Mouse (Mus musculus) forebrain, embryonic 11.5 days (tissue): Measurements from ENCODE around the gene Nmrk2. TPM values are rescaled to one million over a fixed set of nuclear protein-coding genes. Genes with fewer than 3 reads are reported as not detected.

Source experiments
- ATAC-seq: fragments of 200-750 bp; cut with Nextera tagmentation; replicated peaks from 2 replicates; pipeline ENCODE4 v1.8.0; 2017; ENCODE audit warnings: moderate TSS enrichment; ENCODE audit not compliant: low FRiP score
- DNase-seq: peaks from one replicate; pipeline ENCODE4 v3.0.0-alpha.2; 2017; ENCODE audit warnings: low spot score
- H3K27ac ChIP-seq: fragments of 300-500 bp; sonication (generic); 2 replicates; pipeline ENCODE4 v1.5.1; 2014; ENCODE audit warnings: low read depth, low read length
- H3K27me3 ChIP-seq: fragments of 300-500 bp; sonication (generic); 2 replicates; pipeline ENCODE4 v1.6.1; 2014; ENCODE audit warnings: mild to moderate bottlenecking, low read length, mixed read lengths; ENCODE audit not compliant: control insufficient read depth, insufficient read depth
- H3K36me3 ChIP-seq: fragments of 300-500 bp; sonication (generic); 2 replicates; pipeline ENCODE4 v1.6.1; 2014; ENCODE audit warnings: mild to moderate bottlenecking, low read length, moderate library complexity, mixed read lengths; ENCODE audit not compliant: control insufficient read depth, insufficient read depth
- H3K4me1 ChIP-seq: fragments of 300-500 bp; sonication (generic); replicated peaks from 2 replicates; pipeline ENCODE4 v1.6.1; 2014; ENCODE audit warnings: low read length, mixed read lengths; ENCODE audit not compliant: control insufficient read depth, insufficient read depth
- H3K4me2 ChIP-seq: fragments of 300-500 bp; sonication (generic); 2 replicates; pipeline ENCODE4 v1.6.1; 2014; ENCODE audit warnings: low read depth, mild to moderate bottlenecking, low read length, moderate library complexity, mixed read lengths; ENCODE audit not compliant: severe bottlenecking
- H3K4me3 ChIP-seq: fragments of 300-500 bp; sonication (generic); 2 replicates; pipeline ENCODE4 v1.5.1; 2014; ENCODE audit warnings: low read depth, low read length
- H3K9ac ChIP-seq: fragments of 300-500 bp; sonication (generic); 2 replicates; pipeline ENCODE4 v1.6.1; 2014; ENCODE audit warnings: low read length
- H3K9me3 ChIP-seq: fragments of 300-500 bp; sonication (generic); 2 replicates; pipeline ENCODE4 v1.6.1; 2016; ENCODE audit warnings: low read length, mixed read lengths; ENCODE audit not compliant: control insufficient read depth
- WGBS: fragments of 180-500 bp; shearing (Covaris S2); extraction: QIAGEN DNeasy Blood & Tissue Kit; methylation state at CpG from one replicate; pipeline ENCODE4 v1.1.7; 2014; 5-methylcytosine and 5-hydroxymethylcytosine counted together
- polyA plus RNA-seq: library from polyadenylated mRNA; unstranded; fragments of >200 nt; fragmentation: Nextera tagmentation; extraction: Ambion mirVana; gene quantifications from 2 replicates; pipeline ENCODE4 v1.2.1, GENCODE M21; 2014

Gene Nmrk2
- not detected in 2 replicates for polyA plus RNA-seq

DNA sequence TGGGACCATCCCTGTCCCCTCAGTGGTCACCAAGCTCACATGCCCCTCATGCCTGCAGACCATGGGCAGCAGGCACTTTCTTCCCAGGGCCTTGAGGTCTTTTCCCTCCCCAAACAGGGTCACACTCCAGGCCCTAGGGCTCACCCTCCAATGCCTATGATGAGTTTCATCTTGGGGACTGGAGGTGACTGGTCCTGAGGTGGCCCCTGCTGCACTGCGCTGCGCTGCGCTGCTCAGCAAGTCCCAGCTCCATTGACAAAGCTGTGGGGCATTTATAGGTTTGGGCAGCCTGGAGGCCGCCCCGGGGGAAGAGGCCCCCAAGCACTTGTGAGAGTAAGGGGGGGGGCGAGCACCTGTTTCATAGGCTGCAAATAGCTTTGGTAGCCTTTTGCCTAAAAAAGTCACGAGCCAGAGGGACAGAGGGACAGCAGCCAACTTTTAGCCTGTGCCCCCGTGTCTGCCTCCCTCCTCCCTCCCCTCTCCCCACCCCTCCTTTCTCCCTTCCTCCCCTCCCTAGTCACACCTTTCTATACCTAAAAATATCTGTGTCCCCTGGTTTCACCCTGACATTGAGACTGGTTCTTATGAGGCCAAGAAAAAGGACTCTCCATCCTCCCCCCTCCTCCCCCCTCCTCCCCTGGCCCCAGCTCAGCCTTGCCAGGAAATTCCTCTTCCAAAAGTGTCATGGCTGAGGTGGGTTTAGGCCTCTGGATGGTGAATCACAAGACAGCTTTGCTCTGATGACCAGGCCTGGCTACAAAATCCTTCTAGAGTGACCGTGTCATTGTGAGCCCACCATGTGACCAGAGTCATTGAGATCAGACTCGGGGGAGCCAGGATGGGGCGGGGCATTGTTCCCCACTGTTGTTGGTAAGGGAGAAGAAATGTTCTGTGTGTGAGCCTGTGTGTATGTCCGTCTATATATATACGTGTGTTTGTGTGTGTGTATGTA, at the start of gene Nmrk2:
Nmrk2 (minus strand) TSS at position 245 of the 952 bp plus-strand sequence.
- no peak within 1 kb of the TSS for H3K4me2 ChIP-seq
- H3K4me3 ChIP-seq, result no peak within 1 kb of the TSS
- H3K4me1 ChIP-seq, result no peaks in the 10 kb centered on the region
- H3K9ac ChIP-seq, result no peak within 1 kb of the TSS
- peaks cover 3% of the 10 kb centered on the region; the same call in 1 of the 2 replicates for H3K27me3 ChIP-seq
- ATAC-seq (no peak), DNase-seq (no peak)
- WGBS, result 61% methylated on average over 13 of the region's 13 CpGs
- H3K36me3 ChIP-seq, result no peaks in the 10 kb centered on the region
- H3K9me3 ChIP-seq, result no peaks in the 10 kb centered on the region
- no peak within 1 kb of the TSS for H3K27ac ChIP-seq

- Histone ChIP-seq H3K9me3 (no peaks in the 10 kb centered on the region), H3K4me2 (no peak overlapping the region), H3K4me3 (no peak overlapping the region), H3K9ac (no peak overlapping the region), H3K4me1 (peaks cover 4% of the 10 kb centered on the region), H3K27me3 (peaks cover 19% of the 10 kb centered on the region), H3K27ac (no peak overlapping the region), H3K36me3 (no peaks in the 10 kb centered on the region)
- no peak for ATAC-seq
- no peak for DNase-seq
- 81% methylated on average over 8 of the region's 8 CpGs for WGBS
Observed at GRCm38 (mm10) chr10:81249442-81249841, 47.6 kb upstream of the Nmrk2 start.

GRCm38 (mm10) chr10:81247804-81248203, 46.0 kb upstream of the Nmrk2 start:
- Histone ChIP-seq H3K9ac (no peak overlapping the region), H3K9me3 (no peaks in the 10 kb centered on the region), H3K4me3 (no peak overlapping the region), H3K4me1 (peaks cover 2% of the 10 kb centered on the region; the same call in 1 of the 2 replicates), H3K27ac (no peak overlapping the region), H3K36me3 (no peaks in the 10 kb centered on the region), H3K4me2 (no peak overlapping the region), H3K27me3 (peaks cover 14% of the 10 kb centered on the region)
- ATAC-seq (no peak), DNase-seq (no peak)
- 95% methylated on average over 2 of the region's 2 CpGs for WGBS

DNA sequence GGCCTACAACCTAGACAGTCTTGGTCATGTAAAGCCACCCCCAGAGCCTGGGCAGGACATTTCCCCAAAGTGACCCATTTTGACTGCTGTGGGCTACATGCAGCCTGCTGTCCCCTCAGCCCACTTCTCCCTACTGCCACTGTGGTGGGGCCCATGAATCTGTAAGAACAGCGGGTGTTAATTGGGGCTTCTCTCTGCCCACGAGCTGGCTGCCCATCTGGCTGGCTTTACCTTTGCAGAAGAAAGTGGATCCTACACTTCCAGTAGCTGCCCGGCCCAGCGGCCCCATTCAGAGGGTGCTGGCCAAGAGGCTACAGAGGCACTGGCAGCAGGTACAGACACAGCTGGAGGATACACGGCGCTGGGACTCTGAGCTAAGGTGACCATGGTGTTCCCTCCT, 43.3 kb upstream of the Nmrk2 start:
- H3K9ac ChIP-seq, result no peak overlapping the region; the same call in 1 of the 2 replicates

DNA sequence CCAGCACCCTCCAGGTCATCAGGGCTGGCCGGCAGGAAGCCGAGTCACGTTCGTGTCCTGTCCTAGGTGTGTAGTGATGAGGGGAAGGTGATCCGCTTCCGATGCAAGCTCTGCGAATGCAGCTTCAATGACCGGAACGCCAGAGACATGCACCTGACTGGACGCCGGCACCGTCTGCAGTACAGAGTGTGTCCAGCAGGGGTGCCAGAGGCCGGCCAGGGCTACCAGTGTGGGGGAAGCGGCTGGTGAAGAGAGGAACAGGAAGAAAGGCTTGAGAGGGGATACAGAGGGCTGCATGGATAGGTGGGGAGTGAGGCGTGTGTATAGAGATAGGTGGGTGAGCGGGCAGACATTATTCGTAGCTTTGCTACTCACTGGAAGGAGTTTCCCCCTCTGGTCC, 42.7 kb upstream of the Nmrk2 start:
- Histone ChIP-seq H3K4me3 (no peak overlapping the region), H3K27ac (no peak overlapping the region), H3K9me3 (no peaks in the 10 kb centered on the region), H3K4me2 (no peak overlapping the region), H3K36me3 (no peaks in the 10 kb centered on the region), H3K27me3 (peaks cover 7% of the 10 kb centered on the region), H3K9ac (no peak overlapping the region; the same call in 1 of the 2 replicates), H3K4me1 (peaks cover 6% of the 10 kb centered on the region)
- 5% methylated on average over 17 of the region's 17 CpGs for WGBS
- peak; percentile 91 for DNase-seq
- ATAC-seq, result peak; percentile 71

More for the DNA sequence above, 43.3 kb upstream of the Nmrk2 start:
- 87% methylated on average over 6 of the region's 6 CpGs for WGBS
- Histone ChIP-seq H3K27ac (no peak overlapping the region), H3K4me1 (0 out of 2 replicates have a peak, but pooled peaks cover 1% of the 10 kb centered on the region), H3K4me3 (no peak overlapping the region), H3K9me3 (no peaks in the 10 kb centered on the region), H3K27me3 (peaks cover 4% of the 10 kb centered on the region), H3K36me3 (no peaks in the 10 kb centered on the region), H3K4me2 (no peak overlapping the region)
- DNase-seq, result no peak
- no peak for ATAC-seq

DNA sequence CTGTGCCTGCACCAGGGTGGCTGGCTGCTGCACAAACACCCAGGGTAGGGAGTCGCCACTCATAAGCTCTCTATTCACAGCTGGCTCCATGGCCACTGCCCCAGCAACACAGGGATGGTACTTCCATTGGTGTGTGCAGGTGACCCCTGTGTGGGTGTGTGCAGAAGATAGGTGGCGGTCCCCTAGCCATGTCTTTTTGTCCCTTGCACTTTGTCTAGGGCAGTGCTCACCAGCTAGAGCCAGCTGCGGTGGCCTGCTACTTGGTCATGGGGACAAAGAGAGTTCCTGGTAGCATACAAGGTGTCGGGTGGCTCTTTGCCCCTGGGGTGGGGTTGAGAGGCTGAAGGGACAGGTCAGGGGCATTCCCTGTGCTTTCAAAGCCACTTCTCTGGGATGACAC, 42.3 kb upstream of the Nmrk2 start:
- Histone ChIP-seq H3K27ac (no peak overlapping the region), H3K4me2 (no peak overlapping the region), H3K4me3 (no peak overlapping the region), H3K9me3 (no peaks in the 10 kb centered on the region), H3K27me3 (peaks cover 10% of the 10 kb centered on the region), H3K36me3 (no peaks in the 10 kb centered on the region), H3K9ac (no peak overlapping the region), H3K4me1 (peaks cover 6% of the 10 kb centered on the region)
- ATAC-seq (peak; percentile 1; the same call in 1 of the 2 replicates), DNase-seq (no peak)
- 74% methylated on average over 4 of the region's 4 CpGs for WGBS

DNA sequence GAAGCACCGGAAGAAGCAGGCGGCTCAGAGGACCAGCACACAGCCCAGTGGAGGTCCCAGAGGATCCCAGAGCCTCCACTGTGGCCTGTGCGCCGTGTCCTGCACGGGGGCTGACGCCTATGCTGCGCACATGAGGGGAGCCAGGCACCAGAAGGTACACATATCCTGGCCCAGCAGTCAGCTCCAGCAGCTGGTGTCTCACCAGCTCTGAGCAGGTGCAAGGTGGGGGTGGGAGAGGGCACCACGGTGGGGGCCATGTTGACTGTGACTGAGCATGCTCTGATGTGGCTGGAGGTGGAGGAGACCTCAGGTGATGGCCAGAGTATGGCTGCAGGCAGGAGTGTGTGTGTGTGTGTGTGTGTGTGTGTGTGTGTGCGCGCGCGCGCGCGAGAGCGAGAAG, 40.2 kb upstream of the Nmrk2 start:
- no peaks in the 10 kb centered on the region for H3K36me3 ChIP-seq
- H3K4me2 ChIP-seq, result no peak overlapping the region
- H3K4me1 ChIP-seq, result peaks cover 6% of the 10 kb centered on the region
- H3K9me3 ChIP-seq, result no peaks in the 10 kb centered on the region
- no peak for DNase-seq
- ATAC-seq, result no peak
- H3K4me3 ChIP-seq, result no peak overlapping the region
- 91% methylated on average over 16 of the region's 16 CpGs for WGBS
- H3K27me3 ChIP-seq, result peaks cover 10% of the 10 kb centered on the region
- no peak overlapping the region for H3K27ac ChIP-seq
- no peak overlapping the region for H3K9ac ChIP-seq

GRCm38 (mm10) chr10:81240876-81241275, 39.0 kb upstream of the Nmrk2 start:
- Histone ChIP-seq H3K9me3 (no peaks in the 10 kb centered on the region), H3K27me3 (peaks cover 10% of the 10 kb centered on the region)
- 19% methylated on average over 13 of the region's 13 CpGs for WGBS

More at GRCm38 (mm10) chr10:81240876-81241275, 39.0 kb upstream of the Nmrk2 start:
- Histone ChIP-seq H3K4me3 (no peak overlapping the region), H3K4me2 (no peak overlapping the region), H3K27ac (no peak overlapping the region), H3K9ac (no peak overlapping the region), H3K36me3 (no peaks in the 10 kb centered on the region), H3K4me1 (peaks cover 6% of the 10 kb centered on the region)
- DNase-seq, result peak; percentile 85
- ATAC-seq, result no peak
